Mouse (Mus musculus) liver, embryonic 16.5 days (tissue): Measurements from ENCODE around the gene Uba52. TPM values are rescaled to one million over a fixed set of nuclear protein-coding genes. Genes with fewer than 3 reads are reported as not detected.

Source experiments
- ATAC-seq: fragments of 200-750 bp; cut with Nextera tagmentation; 2 replicates; pipeline ENCODE4 v1.8.0; 2017; ENCODE audit warnings: low read depth, mild to moderate bottlenecking, moderate number of reproducible peaks, moderate library complexity
- H3K27ac ChIP-seq: fragments of 300-500 bp; sonication (generic); 2 replicates; pipeline ENCODE4 v1.5.1; 2014; ENCODE audit warnings: mild to moderate bottlenecking, low read length
- H3K27me3 ChIP-seq: fragments of 300-500 bp; sonication (generic); 2 replicates; pipeline ENCODE4 v1.6.1; 2014; ENCODE audit warnings: low read depth, low read length, mixed read lengths; ENCODE audit not compliant: control insufficient read depth, insufficient read depth
- H3K36me3 ChIP-seq: fragments of 300-500 bp; sonication (generic); 2 replicates; pipeline ENCODE4 v1.6.1; 2014; ENCODE audit warnings: mild to moderate bottlenecking; ENCODE audit not compliant: control insufficient read depth, insufficient read depth
- H3K4me1 ChIP-seq: fragments of 300-500 bp; sonication (generic); 2 replicates; pipeline ENCODE4 v1.6.1; 2014; ENCODE audit warnings: low read depth, low read length, mixed read lengths; ENCODE audit not compliant: control insufficient read depth
- H3K4me2 ChIP-seq: fragments of 300-500 bp; sonication (generic); 2 replicates; pipeline ENCODE4 v1.6.1; 2014; ENCODE audit warnings: low read depth, low read length, mixed read lengths
- H3K4me3 ChIP-seq: fragments of 300-500 bp; sonication (generic); 2 replicates; pipeline ENCODE4 v1.5.1; 2014; ENCODE audit warnings: low read depth, mild to moderate bottlenecking, low read length
- H3K9ac ChIP-seq: fragments of 300-500 bp; sonication (generic); 2 replicates; pipeline ENCODE4 v1.6.1; 2014; ENCODE audit warnings: low read depth, low read length
- H3K9me3 ChIP-seq: fragments of 300-500 bp; sonication (generic); replicated peaks from 2 replicates; pipeline ENCODE4 v1.6.1; 2016; ENCODE audit warnings: low read length; ENCODE audit not compliant: control insufficient read depth
- WGBS: fragments of 180-500 bp; shearing (Covaris S2); extraction: QIAGEN DNeasy Blood & Tissue Kit; methylation state at CpG from one replicate; pipeline ENCODE4 v1.1.7; 2014; ENCODE audit not compliant: insufficient replicate concordance; 5-methylcytosine and 5-hydroxymethylcytosine counted together
- polyA plus RNA-seq: library from polyadenylated mRNA; unstranded; fragments of >200 nt; fragmentation: Nextera tagmentation; extraction: Ambion mirVana; gene quantifications from 2 replicates; pipeline ENCODE4 v1.2.1, GENCODE M21; 2015

Uba52 gene
- polyA plus RNA-seq, 1 experiment from 2014 or later, result 490 TPM

GRCm38 (mm10) chr8:70492664-70493640 is 17.6 kb downstream of the Uba52 start, which contains the start of gene Crlf1:
Gene Crlf1, plus strand, starts transcription at chr8:70493158.
- Histone ChIP-seq H3K4me2 (peak within 1 kb of the TSS; percentile 50), H3K27me3 (peaks cover 100% of the 10 kb centered on the region), H3K4me1 (peaks cover 23% of the 10 kb centered on the region), H3K36me3 (no peaks in the 10 kb centered on the region), H3K9ac (no peak within 1 kb of the TSS), H3K9me3 (no peaks in the 10 kb centered on the region), H3K4me3 (peak within 1 kb of the TSS; percentile 43), H3K27ac (no peak within 1 kb of the TSS)
- no peak for ATAC-seq
- under 1% methylated on average over 64 of the region's 93 CpGs for WGBS

DNA sequence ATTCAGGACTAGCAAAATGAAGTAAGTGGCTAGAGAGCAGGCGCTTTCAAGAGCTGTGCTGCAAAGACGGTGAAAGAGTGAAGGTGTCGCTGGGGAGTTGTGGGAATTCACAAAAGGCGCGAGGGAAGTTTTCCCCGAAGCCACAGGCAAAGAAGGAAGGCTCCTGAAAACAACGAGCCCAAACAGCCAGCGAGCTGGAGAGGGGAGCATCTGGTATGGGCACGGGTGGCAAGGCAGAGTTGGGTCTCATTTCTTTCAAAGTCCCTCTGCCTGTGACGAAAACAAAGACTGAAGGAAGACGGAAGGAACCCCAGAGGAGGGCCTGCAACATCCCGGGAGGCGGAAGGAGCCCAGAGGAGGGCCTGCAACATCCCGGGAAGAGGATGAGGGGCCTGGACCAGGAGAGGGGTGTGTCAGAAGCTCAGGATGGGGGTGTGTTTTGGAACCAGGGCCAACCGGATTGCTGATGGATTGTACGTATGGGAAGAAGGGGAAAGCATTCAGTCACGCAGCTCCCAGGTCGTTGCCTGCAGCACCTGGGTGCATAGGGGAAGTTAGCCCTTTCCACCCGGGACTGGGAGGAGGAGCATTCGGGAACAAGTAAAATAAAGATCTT is 19.6 kb downstream of the Uba52 start:
- H3K27ac ChIP-seq, result no peak overlapping the region
- H3K4me3 ChIP-seq, result no peak overlapping the region
- ATAC-seq, result no peak
- WGBS, result 4% methylated on average over 20 of the region's 20 CpGs
- H3K9me3 ChIP-seq, result no peaks in the 10 kb centered on the region
- H3K36me3 ChIP-seq, result no peaks in the 10 kb centered on the region
- peaks cover 23% of the 10 kb centered on the region for H3K4me1 ChIP-seq
- no peak overlapping the region for H3K9ac ChIP-seq
- no peak overlapping the region for H3K4me2 ChIP-seq
- peaks cover 100% of the 10 kb centered on the region for H3K27me3 ChIP-seq

GRCm38 (mm10) chr8:70490061-70490879 is 20.3 kb downstream of the Uba52 start:
- Histone ChIP-seq H3K9me3 (no peaks in the 10 kb centered on the region), H3K4me2 (no peak overlapping the region), H3K27ac (no peak overlapping the region), H3K4me3 (no peak overlapping the region), H3K36me3 (no peaks in the 10 kb centered on the region), H3K9ac (no peak overlapping the region), H3K27me3 (peaks cover 100% of the 10 kb centered on the region), H3K4me1 (peaks cover 23% of the 10 kb centered on the region)
- ATAC-seq, result no peak
- 18% methylated on average over 10 of the region's 10 CpGs for WGBS

GRCm38 (mm10) chr8:70489576-70489975 is 21.0 kb downstream of the Uba52 start:
- no peak for ATAC-seq
- no peaks in the 10 kb centered on the region for H3K36me3 ChIP-seq
- H3K27me3 ChIP-seq, result peaks cover 100% of the 10 kb centered on the region
- peaks cover 23% of the 10 kb centered on the region for H3K4me1 ChIP-seq
- peak overlapping the region; percentile 36 for H3K4me2 ChIP-seq
- H3K4me3 ChIP-seq, result peak overlapping the region; percentile 33
- no peaks in the 10 kb centered on the region for H3K9me3 ChIP-seq
- 1% methylated on average over 33 of the region's 41 CpGs for WGBS
- H3K9ac ChIP-seq, result no peak overlapping the region
- H3K27ac ChIP-seq, result no peak overlapping the region

GRCm38 (mm10) chr8:70488931-70489470 is 21.6 kb downstream of the Uba52 start:
- Histone ChIP-seq H3K9me3 (no peaks in the 10 kb centered on the region), H3K27me3 (peaks cover 100% of the 10 kb centered on the region), H3K9ac (no peak overlapping the region), H3K4me3 (peak overlapping the region; percentile 33), H3K4me1 (peaks cover 23% of the 10 kb centered on the region), H3K4me2 (peak overlapping the region; percentile 43), H3K36me3 (no peaks in the 10 kb centered on the region), H3K27ac (no peak overlapping the region)
- ATAC-seq, result no peak
- WGBS, result 3% methylated on average over 14 of the region's 14 CpGs

GRCm38 (mm10) chr8:70487993-70488796 is 22.4 kb downstream of the Uba52 start:
- Histone ChIP-seq H3K9me3 (no peaks in the 10 kb centered on the region), H3K4me2 (peak overlapping the region; percentile 43), H3K4me1 (peaks cover 22% of the 10 kb centered on the region), H3K27me3 (peaks cover 93% of the 10 kb centered on the region), H3K27ac (no peak overlapping the region), H3K36me3 (no peaks in the 10 kb centered on the region), H3K4me3 (peak overlapping the region; percentile 26), H3K9ac (no peak overlapping the region)
- ATAC-seq, result peak; percentile 11; the same call in 1 of the 2 replicates
- WGBS, result 2% methylated on average over 55 of the region's 55 CpGs

DNA sequence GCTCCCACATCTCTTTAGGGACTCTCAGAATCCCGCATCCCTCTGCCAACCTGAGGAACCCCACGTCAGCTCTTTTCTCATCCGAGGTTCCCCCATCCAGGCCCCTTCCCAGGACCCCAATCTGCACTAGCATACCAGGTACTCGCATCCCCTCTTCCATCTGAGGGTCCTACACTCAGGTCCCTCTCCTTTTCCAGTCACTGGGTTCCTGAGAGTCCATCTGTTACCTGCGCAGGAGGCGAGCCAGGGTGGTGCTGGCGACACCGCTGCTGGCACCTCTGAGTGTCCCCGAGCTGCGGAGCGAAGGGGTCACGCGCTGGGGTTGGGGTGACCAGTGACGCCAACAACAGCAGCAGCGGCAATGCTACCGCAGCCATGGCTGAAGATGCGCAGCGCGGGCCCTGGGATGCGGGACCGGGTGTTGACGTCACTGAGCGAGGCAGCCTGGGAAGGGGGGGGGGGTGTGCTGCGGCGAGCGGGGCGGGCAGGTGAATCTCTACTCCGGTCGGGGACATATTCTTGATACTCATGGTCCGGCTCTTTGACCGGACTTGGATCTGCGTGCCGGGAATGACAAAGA is 23.6 kb downstream of the Uba52 start, which contains the start of gene Tmem59l:
TSS of gene Tmem59l (minus strand) at position 418 of the 580 bp plus-strand sequence.
- peak within 1 kb of the TSS; percentile 43 for H3K4me2 ChIP-seq
- H3K9ac ChIP-seq, result no peak within 1 kb of the TSS
- H3K27ac ChIP-seq, result no peak within 1 kb of the TSS
- peak within 1 kb of the TSS; percentile 26 for H3K4me3 ChIP-seq
- H3K4me1 ChIP-seq, result peaks cover 16% of the 10 kb centered on the region
- peaks cover 89% of the 10 kb centered on the region for H3K27me3 ChIP-seq
- no peaks in the 10 kb centered on the region for H3K36me3 ChIP-seq
- WGBS, result 16% methylated on average over 33 of the region's 33 CpGs
- ATAC-seq, result no peak
- no peaks in the 10 kb centered on the region for H3K9me3 ChIP-seq
